Mouse (Mus musculus) layer of hippocampus, postnatal 14 days (tissue): ENCODE results near the gene Mmp15. TPM values are rescaled to one million over a fixed set of nuclear protein-coding genes. Genes with fewer than 3 reads are reported as not detected.

Experiments
- DNase-seq, 2 experiments: peaks; one replicate each; pipeline ENCODE4 v3.0.0; 2021 to 2022; ENCODE audit warnings: low spot score in 2 of 2, mixed read lengths in 1 of 2
- long read RNA-seq, 2 experiments: library from polyadenylated mRNA; stranded (forward); transcript quantifications; one replicate each; pipeline ENCODE4 v2.0.0; 2021
- total RNA-seq, 2 experiments: library from RNA; stranded (reverse); gene quantifications; 2 replicates each; pipeline ENCODE4 v1.2.3; 2021

The Mmp15 gene
- 10 to 100 TPM; 29.8 to 33.8 TPM for total RNA-seq
- long read RNA-seq, experiment 1, full-length matches to known transcripts: 14 of 37 reads
- long read RNA-seq, experiment 1, partial matches to known transcripts: 23 of 37 reads
- long read RNA-seq, experiment 1, other reads (novel, unspliced or antisense): 0 of 37 reads
- long read RNA-seq, experiment 2, full-length matches to known transcripts: 16 of 44 reads
- long read RNA-seq, experiment 2, partial matches to known transcripts: 23 of 44 reads
- long read RNA-seq, experiment 2, other reads (novel, unspliced or antisense): 5 of 44 reads

- peak; percentile 56 to 69 for DNase-seq
These were observed at the start of gene Mmp15 for GRCm38 (mm10) chr8:95352151-95352870. TSS of gene Mmp15 (plus strand) at chr8:95352268.

GRCm38 (mm10) chr8:95302410-95302809 is 49.7 kb upstream of the Mmp15 start:
- no peak for DNase-seq

- no peak for DNase-seq
These were observed 46.5 kb upstream of the Mmp15 start for GRCm38 (mm10) chr8:95305526-95305925.

- no peak for DNase-seq
These were observed 45.6 kb upstream of the Mmp15 start, which contains the start of gene Cngb1 for GRCm38 (mm10) chr8:95306431-95306830. TSS of gene Cngb1 (minus strand) at chr8:95306585.

GRCm38 (mm10) chr8:95310342-95310970 is 41.6 kb upstream of the Mmp15 start, which contains the start of gene Tepp:
TSS of gene Tepp (plus strand) at chr8:95310566.
- no peak for DNase-seq

- DNase-seq: no peak
These were observed 39.2 kb upstream of the Mmp15 start for GRCm38 (mm10) chr8:95312836-95313235.

- DNase-seq: no peak
These were observed 38.2 kb upstream of the Mmp15 start for GRCm38 (mm10) chr8:95313857-95314256.

GRCm38 (mm10) chr8:95314707-95315106 is 37.4 kb upstream of the Mmp15 start:
- no peak for DNase-seq

GRCm38 (mm10) chr8:95315350-95315749 is 36.7 kb upstream of the Mmp15 start:
- DNase-seq: no peak

GRCm38 (mm10) chr8:95320224-95321139 is 31.6 kb upstream of the Mmp15 start:
- DNase-seq: no peak

- no peak for DNase-seq
These were observed 28.9 kb upstream of the Mmp15 start for GRCm38 (mm10) chr8:95323201-95323600.

- DNase-seq: no peak
These were observed 27.4 kb upstream of the Mmp15 start for GRCm38 (mm10) chr8:95324646-95325045.

- no peak for DNase-seq
These were observed 25.2 kb upstream of the Mmp15 start for GRCm38 (mm10) chr8:95326822-95327221.

- DNase-seq: no peak
These were observed 24.1 kb upstream of the Mmp15 start for GRCm38 (mm10) chr8:95327866-95328465.

- DNase-seq: no peak
These were observed 21.7 kb upstream of the Mmp15 start for GRCm38 (mm10) chr8:95330367-95330766.

GRCm38 (mm10) chr8:95331156-95331719 is 20.8 kb upstream of the Mmp15 start:
- peak in 1 of 2 experiments; percentile 55 for DNase-seq

GRCm38 (mm10) chr8:95331720-95332436 is 20.2 kb upstream of the Mmp15 start, which contains the start of the genes Zfp319 and Usb1:
TSS of gene Zfp319 (minus strand) at chr8:95331950.
TSS of gene Usb1 (plus strand) at chr8:95332284.
- peak; percentile 92 to 94 for DNase-seq

GRCm38 (mm10) chr8:95332437-95333199 is 19.4 kb upstream of the Mmp15 start:
- no peak for DNase-seq

- no peak for DNase-seq
These were observed 16.4 kb upstream of the Mmp15 start for GRCm38 (mm10) chr8:95335706-95336105.
